Mouse (Mus musculus) C2C12 (cell line): ENCODE measurements around the gene Hsd17b14. TPM values are rescaled to one million over a fixed set of nuclear protein-coding genes. Genes with fewer than 3 reads are reported as not detected.
A peak's percentile ranks its signal among the peaks of the same experiment; 100 is the strongest.

Source experiments
- H3K27me3 ChIP-seq: one replicate; pipeline ENCODE4 v1.6.1; 2011; ENCODE audit not compliant: control insufficient read depth, insufficient read depth, insufficient read length
- H3K36me3 ChIP-seq: one replicate; pipeline ENCODE4 v1.6.1; 2011; ENCODE audit not compliant: control insufficient read depth, insufficient read depth
- H3K4me3 ChIP-seq: one replicate; pipeline ENCODE4 v1.5.1; 2011; ENCODE audit warnings: mild to moderate bottlenecking, control low read depth; ENCODE audit not compliant: poor library complexity, insufficient read depth, severe bottlenecking
- H3K79me2 ChIP-seq: one replicate; pipeline ENCODE4 v1.6.1; 2011; ENCODE audit not compliant: control insufficient read depth, insufficient read depth
- H3K79me3 ChIP-seq: one replicate; pipeline ENCODE4 v1.6.1; 2011; ENCODE audit warnings: low read depth, control low read depth
- H3ac ChIP-seq: one replicate; pipeline ENCODE3; 2011; ENCODE audit warnings: low read depth; ENCODE audit not compliant: control insufficient read depth, insufficient read length
- CEBPB ChIP-seq: IDR thresholded peaks from one replicate; pipeline ENCODE4 v1.6.1; 2011; ENCODE audit warnings: low read depth, mild to moderate bottlenecking, control low read depth, moderate library complexity
- CTCF ChIP-seq: IDR thresholded peaks from one replicate; pipeline ENCODE4 v1.5.1; 2011; ENCODE audit not compliant: control insufficient read depth, insufficient read depth, insufficient read length
- FOSL1 ChIP-seq: IDR thresholded peaks from one replicate; pipeline ENCODE4 v1.8.0; 2011; ENCODE audit warnings: mild to moderate bottlenecking, low read length; ENCODE audit not compliant: poor library complexity, insufficient read depth, severe bottlenecking
- MAX ChIP-seq: IDR thresholded peaks from one replicate; pipeline ENCODE4 v1.6.1; 2011; ENCODE audit warnings: mild to moderate bottlenecking, control low read depth
- MYOD1 ChIP-seq: IDR thresholded peaks from one replicate; pipeline ENCODE4 v1.6.1; 2011; ENCODE audit warnings: low read depth; ENCODE audit not compliant: control insufficient read depth, insufficient read length
- MYOG ChIP-seq: IDR thresholded peaks from one replicate; pipeline ENCODE4 v1.6.1; 2011; ENCODE audit not compliant: control insufficient read depth, insufficient read length; ENCODE audit errors: extremely low read depth
- USF1 ChIP-seq: IDR thresholded peaks from one replicate; pipeline ENCODE4 v1.6.1; 2011; ENCODE audit warnings: low read depth, mild to moderate bottlenecking, control low read depth, moderate library complexity
- polyA plus RNA-seq: library from polyadenylated mRNA; unstranded; fragments of >200 nt; fragmentation: generic; extraction: Trizol; gene quantifications from one replicate; pipeline ENCODE4 v1.2.1, GENCODE M21; 2012; ENCODE audit warnings: missing spikeins

Hsd17b14 gene
- polyA plus RNA-seq, 1 experiment: 1.7 TPM

GRCm38 (mm10) chr7:45521728-45522184 lies 32.9 kb upstream of the Hsd17b14 start:
- H3K36me3 ChIP-seq: peaks cover 21% of the 10 kb centered on the region
- H3K79me2 ChIP-seq: peaks cover 19% of the 10 kb centered on the region
- no peak overlapping the region for H3ac ChIP-seq
- peak overlapping the region; percentile 6 for H3K4me3 ChIP-seq
- peaks cover 14% of the 10 kb centered on the region for H3K79me3 ChIP-seq
- H3K27me3 ChIP-seq: no peaks in the 10 kb centered on the region
- TF ChIP-seq MYOD1: no peak
- TF ChIP-seq CTCF: no peak
- TF ChIP-seq USF1: no peak
- TF ChIP-seq MAX: no peak
- TF ChIP-seq CEBPB: no peak
- TF ChIP-seq MYOG: no peak
- no peak for TF ChIP-seq FOSL1

- Histone ChIP-seq H3K36me3 (peaks cover 21% of the 10 kb centered on the region), H3K4me3 (no peak overlapping the region), H3K79me3 (peaks cover 14% of the 10 kb centered on the region), H3ac (no peak overlapping the region), H3K79me2 (peaks cover 19% of the 10 kb centered on the region), H3K27me3 (no peaks in the 10 kb centered on the region)
- TF ChIP-seq MYOD1 (no peak), FOSL1 (no peak), MYOG (no peak), MAX (no peak), USF1 (no peak), CEBPB (no peak), CTCF (no peak)
Observed at GRCm38 (mm10) chr7:45522194-45522752, 32.4 kb upstream of the Hsd17b14 start.

- H3K27me3 ChIP-seq: no peaks in the 10 kb centered on the region
- H3K79me2 ChIP-seq: peaks cover 19% of the 10 kb centered on the region
- peaks cover 14% of the 10 kb centered on the region for H3K79me3 ChIP-seq
- no peak overlapping the region for H3ac ChIP-seq
- no peak for TF ChIP-seq MAX
- TF ChIP-seq CTCF: no peak
- no peak for TF ChIP-seq USF1
- TF ChIP-seq MYOD1: no peak
- no peak for TF ChIP-seq MYOG
- no peak for TF ChIP-seq FOSL1
- TF ChIP-seq CEBPB: no peak
- no peak overlapping the region for H3K4me3 ChIP-seq
- peaks cover 21% of the 10 kb centered on the region for H3K36me3 ChIP-seq
Observed at GRCm38 (mm10) chr7:45522957-45523676, 31.6 kb upstream of the Hsd17b14 start.

- Histone ChIP-seq H3K4me3 (no peak overlapping the region), H3K27me3 (no peaks in the 10 kb centered on the region), H3K36me3 (peaks cover 21% of the 10 kb centered on the region), H3K79me3 (peaks cover 14% of the 10 kb centered on the region), H3ac (no peak overlapping the region), H3K79me2 (peaks cover 19% of the 10 kb centered on the region)
- no peak for TF ChIP-seq CTCF
Observed at GRCm38 (mm10) chr7:45523678-45524170, 31.0 kb upstream of the Hsd17b14 start.

GRCm38 (mm10) chr7:45524841-45525621 lies 29.7 kb upstream of the Hsd17b14 start:
- Histone ChIP-seq H3K36me3 (peaks cover 21% of the 10 kb centered on the region), H3K79me3 (peaks cover 14% of the 10 kb centered on the region), H3K27me3 (no peaks in the 10 kb centered on the region), H3K79me2 (peaks cover 19% of the 10 kb centered on the region), H3ac (peak overlapping the region; percentile 25), H3K4me3 (peak overlapping the region; percentile 75)
- TF ChIP-seq MYOD1 (no peak), MAX (peak; percentile 47), FOSL1 (no peak), USF1 (peak; percentile 49), MYOG (no peak), CTCF (no peak), CEBPB (no peak)
